Mouse (Mus musculus): ENCODE results near the gene Prrt1.

DNA sequence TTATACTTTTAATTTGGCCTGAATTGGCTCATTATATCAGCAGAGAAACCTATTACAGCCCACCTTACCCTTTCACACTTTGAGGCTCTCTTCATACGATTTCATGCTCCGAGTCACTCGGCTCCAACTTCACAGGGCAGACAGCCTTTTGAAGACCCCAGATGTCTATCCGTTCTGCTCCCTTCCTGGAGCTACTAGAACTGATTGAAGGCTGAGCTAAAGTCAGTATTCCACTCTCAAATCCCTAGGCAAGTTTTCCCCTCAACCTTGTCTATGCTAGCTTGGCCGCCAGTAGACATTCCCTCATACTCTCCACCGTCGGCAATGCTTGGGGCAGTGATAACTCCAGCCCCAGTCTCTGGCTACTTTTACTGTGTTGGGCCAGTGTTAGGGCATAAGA is 40.1 kb upstream of the Prrt1 start:
- no peak for TF ChIP-seq CHD2 (IDR thresholded peaks at IDR 0.05; ENCODE audit: low read length)
- no peak for TF ChIP-seq POLR2A (IDR thresholded peaks at IDR 0.05; ENCODE audit: low read depth, low read length)
- no peak for TF ChIP-seq CTCF (conservative IDR thresholded peaks at IDR 0.05 in 1 of 2, IDR thresholded peaks at IDR 0.05 in 1 of 2; ENCODE audit: low read depth in 2 of 2, low read length in 2 of 2)
